Mouse (Mus musculus) Patski (cell line): ENCODE results near the gene Dop1b. TPM values are rescaled to one million over a fixed set of nuclear protein-coding genes. Genes with fewer than 3 reads are reported as not detected.
A peak's percentile ranks its signal among the peaks of the same experiment; 100 is the strongest.
"Not testable (repeated sequence)": the region's sequence is repeated elsewhere in the genome, so short reads cannot be mapped to it uniquely, and the experiment has no call there.

Source experiments
- ATAC-seq: fragments of 100-300 bp; one replicate; pipeline ENCODE4 v1.8.0; 2021
- CTCF ChIA-PET: fragments of 350-600 bp; sonication (Branson Sonifier 250); formaldehyde crosslinking; loops from one replicate; lab custom pipeline; 2022; ENCODE audit warnings: inconsistent platforms; lab: Charles Lee
- POLR2A ChIA-PET: fragments of 350-600 bp; sonication (Branson Sonifier 250); formaldehyde crosslinking; loops from one replicate; lab custom pipeline; 2022; ENCODE audit warnings: antibody characterized with exemption, inconsistent platforms; lab: Charles Lee
- DNase-seq: peaks from one replicate; pipeline ENCODE4 v3.0.0-alpha.2; 2011; ENCODE audit warnings: low read depth, low spot score
- H3K27me3 ChIP-seq: fragments of 371-371 bp; one replicate; pipeline ENCODE4 v1.5.1; 2021
- CTCF ChIP-seq: fragments of 100-300 bp; IDR thresholded peaks from one replicate; pipeline ENCODE4 v1.5.1; 2021
- in situ Hi-C: fragments of 300-500 bp; cut with MboI; formaldehyde crosslinking; loops from 3 replicates; pipeline ENCODE4 v1.11.1; 2018; ENCODE audit warnings: low pct_unique_long_range_greater_than_20kb, mixed read lengths
- polyA plus RNA-seq: library from polyadenylated mRNA; unstranded; gene quantifications from one replicate; pipeline ENCODE4 v1.2.3, GENCODE M21; 2021

Dop1b gene
- polyA plus RNA-seq, 1 experiment from 2014 or later: 12.6 TPM

DNA sequence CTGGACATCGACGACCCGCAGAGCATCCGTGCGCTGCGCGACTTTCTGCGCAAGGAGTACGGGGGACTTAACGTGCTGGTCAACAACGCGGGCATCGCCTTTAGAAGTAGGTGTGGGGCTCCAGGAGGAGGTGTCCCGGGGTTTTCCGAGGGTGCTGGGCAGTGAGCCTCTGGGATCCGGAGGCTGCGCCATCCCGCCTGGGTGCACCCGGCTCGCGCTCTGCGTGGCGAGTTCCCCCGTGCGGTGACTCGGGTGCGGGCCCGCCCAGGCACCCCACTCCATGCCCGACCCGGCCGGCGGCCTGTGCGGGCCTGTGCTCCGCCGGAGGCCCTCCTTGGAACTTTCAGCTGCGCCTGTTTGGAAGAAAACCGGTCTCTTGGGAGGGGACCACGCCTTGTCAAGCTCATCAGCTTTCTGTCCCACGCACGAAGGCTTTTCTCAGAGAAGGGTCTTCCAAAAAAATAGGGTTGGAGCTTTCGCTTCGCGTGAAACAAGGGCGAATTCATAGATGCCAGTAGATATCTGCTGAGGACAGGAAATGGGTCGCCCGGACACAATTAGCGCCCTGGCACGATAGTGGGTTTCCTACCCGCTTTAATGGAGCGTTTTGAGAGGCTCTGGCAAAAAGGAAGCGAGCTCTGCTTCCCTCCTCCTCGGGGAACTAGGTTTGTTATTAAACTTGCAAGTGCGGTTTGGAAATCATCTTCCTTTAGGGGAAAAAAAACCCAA lies 28.0 kb upstream of the Dop1b start:
- ATAC-seq (no peak), DNase-seq (no peak)
- CTCF ChIA-PET: interaction anchor here (1.6 to 2.8 kb wide), 2 partner anchors 27 to 102 kb away, joined by 4 to 8 read pairs; no protein-coding TSS in a partner anchor
- TF ChIP-seq CTCF: no peak
- H3K27me3 ChIP-seq: peaks cover 3% of the 10 kb centered on the region
- POLR2A ChIA-PET: interaction anchor here (0.6 to 0.7 kb wide), 3 partner anchors 40 to 84 kb away, joined by 3 read pairs; no protein-coding TSS in a partner anchor
- in situ Hi-C loops: loop anchor here (10.0 kb wide), 1 partner anchor 101 kb away; no protein-coding TSS in a partner anchor

DNA sequence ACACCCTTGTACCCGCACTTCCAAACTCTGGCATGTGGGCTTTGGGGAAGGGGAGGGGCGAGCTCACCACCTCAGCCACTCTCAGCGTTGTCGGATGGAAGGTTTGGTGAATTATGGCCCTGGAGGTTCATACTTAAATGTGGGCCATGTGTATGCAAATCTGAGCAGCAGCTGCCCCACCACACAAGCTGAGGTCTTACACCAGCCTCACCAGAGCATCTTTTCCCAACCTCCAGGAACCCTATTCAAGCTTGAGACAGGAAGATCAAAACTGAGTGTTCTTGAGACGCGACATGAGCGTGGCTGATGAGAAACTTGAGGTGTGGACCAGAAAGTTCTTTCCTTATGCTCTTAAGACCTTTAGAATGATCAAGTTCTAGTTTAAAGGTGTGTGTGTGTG lies 27.3 kb upstream of the Dop1b start:
- POLR2A ChIA-PET: interaction anchor here (0.7 kb wide), 1 partner anchor 40 kb away, joined by 3 read pairs; no protein-coding TSS in a partner anchor
- no peak for TF ChIP-seq CTCF
- H3K27me3 ChIP-seq: no peaks in the 10 kb centered on the region
- ATAC-seq (no peak), DNase-seq (no peak)
- in situ Hi-C loops: loop anchor here (10.0 kb wide), 1 partner anchor 100 kb away; no protein-coding TSS in a partner anchor
- CTCF ChIA-PET: interaction anchor here (2.8 kb wide), 1 partner anchor 101 kb away, joined by 8 read pairs; no protein-coding TSS in a partner anchor

DNA sequence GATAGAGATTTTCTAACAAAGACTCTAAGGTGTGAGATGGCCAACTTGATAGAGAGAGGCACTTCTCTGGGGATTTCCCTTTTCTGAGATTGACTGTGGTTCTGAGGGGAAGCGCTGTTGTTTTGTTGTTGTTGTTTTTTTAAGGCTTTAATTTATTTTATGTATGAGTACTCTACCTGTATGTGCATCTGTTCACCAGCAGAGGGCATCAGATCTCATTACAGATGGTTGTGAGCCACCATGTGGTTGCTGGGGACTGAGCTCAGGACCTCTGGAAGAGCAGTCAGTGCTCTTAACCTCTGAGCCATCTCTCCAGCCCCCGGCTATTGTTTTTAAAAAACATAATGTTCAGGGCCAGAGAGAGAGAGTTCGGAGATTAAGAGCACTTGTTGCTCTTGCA lies 25.9 kb upstream of the Dop1b start:
- ChIA-PET CTCF (interaction anchor here (0.9 to 2.7 kb wide), 7 partner anchors 11 to 99 kb away, joined by 3 to 21 read pairs (median 3); partner anchors contain the start of gene Dop1b), POLR2A (interaction anchor here (0.6 kb wide), 1 partner anchor 522 kb away, joined by 3 read pairs; no protein-coding TSS in a partner anchor)
- ATAC-seq, DNase-seq, H3K27me3 ChIP-seq: not testable (repeated sequence)
- peak; percentile 62 for TF ChIP-seq CTCF
- in situ Hi-C loops: loop anchor here (10.0 kb wide), 1 partner anchor 99 kb away; no protein-coding TSS in a partner anchor

DNA sequence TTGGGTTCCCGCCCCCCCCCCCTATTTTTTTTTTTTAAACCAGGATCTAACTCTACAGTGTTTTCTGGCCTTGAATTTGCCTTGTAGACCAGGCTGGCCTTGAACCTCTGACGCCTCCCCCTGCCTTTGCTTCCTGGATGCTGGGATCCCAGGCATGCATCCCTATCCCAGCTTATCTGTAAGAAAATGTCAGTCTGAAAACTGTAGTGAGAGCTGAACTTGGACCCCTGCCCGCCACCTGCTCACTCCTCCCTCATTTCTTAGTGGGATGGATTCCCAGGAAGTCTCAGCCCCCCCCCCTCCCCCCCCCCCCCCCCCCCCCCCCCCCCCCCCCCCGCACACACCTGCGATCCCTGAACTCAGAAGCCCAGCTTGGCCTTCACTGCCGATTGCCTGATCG lies 25.3 kb upstream of the Dop1b start:
- POLR2A ChIA-PET: no interaction called here
- no peak for TF ChIP-seq CTCF
- no peaks in the 10 kb centered on the region for H3K27me3 ChIP-seq
- in situ Hi-C loops: loop anchor here (10.0 kb wide), 1 partner anchor 98 kb away; no protein-coding TSS in a partner anchor
- no peak for ATAC-seq
- no peak for DNase-seq
- CTCF ChIA-PET: interaction anchor here (0.9 to 2.7 kb wide), 11 partner anchors 10 to 101 kb away, joined by 3 to 21 read pairs (median 5); partner anchors contain the start of gene Dop1b

DNA sequence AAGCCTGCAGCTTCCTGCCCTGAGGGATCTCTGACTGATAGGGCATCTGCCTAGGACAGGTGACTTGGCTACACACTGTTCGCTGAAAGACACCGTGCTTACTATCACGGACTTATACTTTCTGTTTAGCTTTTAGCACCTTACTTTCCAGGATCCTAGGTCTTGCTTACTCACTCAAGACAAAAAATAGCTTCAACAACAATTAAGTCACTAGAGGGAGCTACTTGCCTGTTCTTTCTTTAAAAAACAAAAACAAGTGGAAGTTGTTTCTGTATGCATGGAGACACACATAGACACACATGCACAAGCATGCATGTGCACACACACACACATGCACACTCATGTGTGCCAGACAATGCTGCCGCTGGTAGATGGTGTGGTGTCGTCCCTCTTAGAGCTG lies 24.8 kb upstream of the Dop1b start:
- in situ Hi-C loops: loop anchor here (10.0 kb wide), 1 partner anchor 98 kb away; no protein-coding TSS in a partner anchor
- no peak for ATAC-seq

DNA sequence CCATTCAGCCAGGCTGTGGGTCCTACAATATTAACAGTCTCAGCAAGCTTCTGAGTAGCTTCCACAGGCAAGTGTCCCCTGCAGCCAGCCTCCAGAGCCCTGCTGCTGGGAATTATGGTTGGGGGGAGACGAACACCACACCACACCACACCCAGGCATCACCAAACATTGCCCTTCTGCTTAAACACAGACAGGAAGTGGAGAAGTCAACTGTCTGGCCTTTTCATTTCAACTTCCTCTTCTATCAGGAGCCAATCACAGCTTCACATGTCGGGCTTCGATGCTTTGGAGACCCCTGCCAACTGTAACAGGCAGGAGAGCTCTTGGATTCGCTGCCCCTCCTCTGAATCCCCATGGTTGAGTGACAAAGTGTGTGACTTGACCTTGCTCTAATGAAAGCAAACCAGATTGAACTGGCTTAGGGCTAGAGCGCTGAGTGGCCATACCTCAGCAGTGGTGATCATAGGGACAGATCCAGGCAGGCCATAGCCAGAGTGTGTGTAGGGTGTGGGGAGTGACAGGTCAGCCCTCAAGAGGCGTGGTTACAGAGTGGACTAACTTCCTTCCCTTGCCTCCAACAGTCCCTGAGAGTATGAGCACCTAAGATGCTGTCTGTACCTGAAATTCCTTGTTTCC lies 20.4 kb upstream of the Dop1b start:
- in situ Hi-C loops: no loop called here

More for the DNA sequence above, 24.8 kb upstream of the Dop1b start:
- no peak for DNase-seq
- TF ChIP-seq CTCF: peak; percentile 46
- ChIA-PET POLR2A (no interaction called here), CTCF (interaction anchor here (0.8 to 2.7 kb wide), 12 partner anchors 9 to 100 kb away, joined by 3 to 21 read pairs (median 4); partner anchors contain the start of gene Dop1b)
- no peaks in the 10 kb centered on the region for H3K27me3 ChIP-seq

DNA sequence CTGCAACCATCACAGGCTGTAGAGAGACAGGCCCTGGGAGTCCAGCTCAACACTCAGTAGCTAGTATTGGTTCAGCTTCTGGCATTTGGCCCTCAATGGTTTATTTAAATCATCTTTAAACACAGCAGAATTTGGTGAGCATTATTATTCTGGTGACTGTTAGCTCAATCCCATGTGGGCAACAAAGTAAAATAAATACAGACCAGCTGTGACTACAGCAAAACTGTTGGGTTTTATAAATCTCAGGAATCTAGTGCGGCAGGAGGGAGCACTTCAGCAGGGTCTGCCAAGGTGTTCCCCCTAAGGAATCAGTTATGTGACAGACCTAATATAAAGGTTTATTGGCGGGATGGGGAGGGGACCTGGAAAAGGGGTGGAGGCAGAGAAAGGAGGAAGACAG lies 19.0 kb upstream of the Dop1b start:
- ChIA-PET CTCF (interaction anchor here (1.1 to 1.2 kb wide), 2 partner anchors 14 to 18 kb away, joined by 3 to 4 read pairs; no protein-coding TSS in a partner anchor), POLR2A (no interaction called here)
- H3K27me3 ChIP-seq: peaks cover 2% of the 10 kb centered on the region
- in situ Hi-C loops: no loop called here
- no peak for TF ChIP-seq CTCF
- DNase-seq: no peak
- no peak for ATAC-seq

More for the DNA sequence above, 20.4 kb upstream of the Dop1b start:
- CTCF ChIA-PET: no interaction called here
- no peak for ATAC-seq
- peaks cover 2% of the 10 kb centered on the region for H3K27me3 ChIP-seq
- no peak for DNase-seq
- POLR2A ChIA-PET: no interaction called here
- no peak for TF ChIP-seq CTCF

DNA sequence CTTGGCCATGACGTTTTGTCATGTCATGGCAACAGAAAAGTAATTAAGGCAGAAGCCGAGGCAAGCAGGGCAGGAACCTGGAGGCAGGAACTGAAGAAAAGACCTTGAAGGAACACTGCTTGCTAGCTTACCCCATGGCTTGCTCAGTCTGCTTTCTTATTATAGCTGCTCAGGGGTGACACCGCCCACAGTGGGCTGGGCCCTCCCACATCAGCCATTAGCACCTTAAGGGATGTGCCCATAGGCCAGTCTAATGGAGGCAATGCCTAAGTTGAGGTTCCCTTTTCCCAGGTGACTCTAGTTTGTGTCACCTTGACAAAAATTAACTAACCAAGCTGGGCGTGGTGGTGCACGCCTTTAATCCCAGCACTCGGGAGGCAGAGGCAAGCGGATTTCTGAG lies 4.6 kb upstream of the Dop1b start:
- in situ Hi-C loops: no loop called here

DNA sequence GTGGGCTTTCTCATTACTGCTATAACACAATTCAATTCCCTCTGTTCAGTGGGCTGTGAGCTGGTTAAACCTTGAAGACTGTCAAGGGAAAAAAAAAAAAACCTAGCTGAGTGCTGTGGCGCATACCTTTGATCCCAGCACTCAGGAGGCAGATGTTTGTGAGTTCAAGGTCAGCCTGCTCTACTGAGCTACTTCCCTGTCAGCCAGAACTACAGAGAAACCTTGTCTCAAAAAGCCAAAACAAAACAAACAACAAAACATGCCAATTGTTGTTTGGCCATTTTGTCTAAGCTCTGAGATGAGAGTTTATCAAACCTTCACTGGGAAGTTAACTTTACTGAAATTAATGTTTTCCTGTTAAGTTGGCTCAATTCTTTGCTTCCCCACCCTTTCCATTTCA lies 2.5 kb upstream of the Dop1b start:
- ChIA-PET CTCF (interaction anchor here (0.8 to 3.6 kb wide), 3 partner anchors 9 to 22 kb away, joined by 3 to 21 read pairs (median 3); no protein-coding TSS in a partner anchor), POLR2A (no interaction called here)
- H3K27me3 ChIP-seq: no peaks in the 10 kb centered on the region
- in situ Hi-C loops: no loop called here
- ATAC-seq (no peak), DNase-seq (no peak)
- TF ChIP-seq CTCF: no peak

More for the DNA sequence above, 4.6 kb upstream of the Dop1b start:
- no peak for TF ChIP-seq CTCF
- DNase-seq (no peak), ATAC-seq (no peak)
- no peaks in the 10 kb centered on the region for H3K27me3 ChIP-seq
- ChIA-PET POLR2A (interaction anchor here (1.6 kb wide), 1 partner anchor 11 kb away, joined by 7 read pairs; no protein-coding TSS in a partner anchor), CTCF (interaction anchor here (0.8 to 2.0 kb wide), 4 partner anchors 11 to 22 kb away, joined by 3 to 7 read pairs (median 4); no protein-coding TSS in a partner anchor)

DNA sequence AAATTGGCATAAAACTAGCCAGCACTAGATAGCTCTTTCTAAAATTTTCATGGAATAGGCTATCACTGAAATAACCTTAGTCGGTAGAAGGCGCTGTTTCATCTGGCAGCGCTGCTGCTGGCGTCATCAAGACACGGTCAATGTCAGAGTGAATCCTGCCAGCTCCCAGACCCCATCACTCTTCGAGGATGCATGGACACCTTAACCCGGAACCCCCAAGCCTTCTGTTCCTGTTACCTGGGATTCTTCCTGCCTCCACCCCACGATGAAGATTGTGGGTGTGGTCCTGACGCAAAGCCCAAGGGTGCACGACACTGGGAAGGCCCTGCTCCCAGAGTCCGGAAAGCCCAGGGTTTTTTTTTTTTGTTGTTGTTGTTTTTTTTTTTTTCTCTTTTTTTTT lies 780 bp upstream of the Dop1b start:
- peak; percentile 46 for DNase-seq
- TF ChIP-seq CTCF: peak; percentile 89
- H3K27me3 ChIP-seq: no peaks in the 10 kb centered on the region
- in situ Hi-C loops: no loop called here
- ChIA-PET POLR2A (interaction anchor here (0.7 kb wide), 1 partner anchor 44 kb away, joined by 3 read pairs; no protein-coding TSS in a partner anchor), CTCF (interaction anchor here (0.6 to 3.6 kb wide), 9 partner anchors 11 to 67 kb away, joined by 3 to 21 read pairs (median 3); partner anchors contain the start of gene Cbr3)
- peak; percentile 32 for ATAC-seq
